Mouse (Mus musculus): ENCODE data around the gene Map3k13.
"Not testable (repeated sequence)": the region's sequence is repeated elsewhere in the genome, so short reads cannot be mapped to it uniquely, and the experiment has no call there.

The Map3k13 gene

GRCm38 (mm10) chr16:21793875-21794696, at the start of gene Map3k13:
Gene Map3k13 (plus strand): TSS chr16:21794346.
- DNase-seq (ENCODE audit: extremely low spot score), result peak; percentile 94

GRCm38 (mm10) chr16:21758447-21758846, 35.7 kb upstream of the Map3k13 start:
- no peak for DNase-seq (ENCODE audit: extremely low spot score)

- DNase-seq (ENCODE audit: extremely low spot score), result no peak
These were observed 25.9 kb upstream of the Map3k13 start for GRCm38 (mm10) chr16:21768255-21768654.

GRCm38 (mm10) chr16:21769667-21770066, 24.5 kb upstream of the Map3k13 start:
- no peak for DNase-seq (ENCODE audit: extremely low spot score)

- no peak for DNase-seq (ENCODE audit: extremely low spot score)
These were observed 19.4 kb upstream of the Map3k13 start for GRCm38 (mm10) chr16:21774725-21775124.

- peak; percentile 33 for DNase-seq (ENCODE audit: extremely low spot score)
These were observed 15.8 kb upstream of the Map3k13 start for GRCm38 (mm10) chr16:21778293-21778866.

GRCm38 (mm10) chr16:21779149-21779548, 15.0 kb upstream of the Map3k13 start:
- DNase-seq (ENCODE audit: extremely low spot score), result no peak

GRCm38 (mm10) chr16:21781277-21781676, 12.9 kb upstream of the Map3k13 start:
- DNase-seq (ENCODE audit: extremely low spot score), result no peak

- DNase-seq (ENCODE audit: extremely low spot score), result no peak
These were observed 12.3 kb upstream of the Map3k13 start for GRCm38 (mm10) chr16:21781895-21782294.

GRCm38 (mm10) chr16:21782807-21783206, 11.3 kb upstream of the Map3k13 start:
- DNase-seq (ENCODE audit: extremely low spot score), result no peak

- no peak for DNase-seq (ENCODE audit: extremely low spot score)
These were observed 9.1 kb upstream of the Map3k13 start for GRCm38 (mm10) chr16:21785000-21785399.

GRCm38 (mm10) chr16:21786317-21786716, 7.8 kb upstream of the Map3k13 start:
- no peak for DNase-seq (ENCODE audit: extremely low spot score)

- peak; percentile 67 for DNase-seq (ENCODE audit: extremely low spot score)
These were observed 6.4 kb upstream of the Map3k13 start, which contains the start of gene Ehhadh for GRCm38 (mm10) chr16:21787516-21788353. Gene Ehhadh (minus strand): TSS chr16:21787807.

GRCm38 (mm10) chr16:21788581-21788980, 5.6 kb upstream of the Map3k13 start:
- no peak for DNase-seq (ENCODE audit: extremely low spot score)

GRCm38 (mm10) chr16:21789180-21789579, 5.0 kb upstream of the Map3k13 start:
- DNase-seq (ENCODE audit: extremely low spot score), result no peak

GRCm38 (mm10) chr16:21790469-21790868, 3.7 kb upstream of the Map3k13 start:
- no peak for DNase-seq (ENCODE audit: extremely low spot score)

- no peak for DNase-seq (ENCODE audit: extremely low spot score)
These were observed 2.4 kb upstream of the Map3k13 start for GRCm38 (mm10) chr16:21791779-21792178.

GRCm38 (mm10) chr16:21793080-21793810, 901 bp upstream of the Map3k13 start:
- DNase-seq (ENCODE audit: extremely low spot score), result not testable (repeated sequence)

GRCm38 (mm10) chr16:21794697-21795045, 525 bp downstream of the Map3k13 start:
- DNase-seq (ENCODE audit: extremely low spot score), result no peak

- DNase-seq (ENCODE audit: extremely low spot score), result no peak
These were observed 925 bp downstream of the Map3k13 start for GRCm38 (mm10) chr16:21795071-21795470.

- DNase-seq (ENCODE audit: extremely low spot score), result no peak
These were observed 10.1 kb downstream of the Map3k13 start for GRCm38 (mm10) chr16:21804258-21804657.

GRCm38 (mm10) chr16:21806892-21807291, 12.7 kb downstream of the Map3k13 start:
- DNase-seq (ENCODE audit: extremely low spot score), result no peak

Data from embryo, embryonic 9.5 days (tissue).